Mouse (Mus musculus) limb, embryonic 13.5 days (tissue): Measurements from ENCODE around the gene Ptprm. TPM values are rescaled to one million over a fixed set of nuclear protein-coding genes. Genes with fewer than 3 reads are reported as not detected.

Source experiments
- ATAC-seq: fragments of 200-750 bp; cut with Nextera tagmentation; 2 replicates; pipeline ENCODE4 v1.8.0; 2017; ENCODE audit warnings: low read depth, moderate number of reproducible peaks, moderate TSS enrichment; ENCODE audit not compliant: low FRiP score
- H3K27ac ChIP-seq: fragments of 300-500 bp; sonication (generic); 2 replicates; pipeline ENCODE4 v1.5.1; 2015; ENCODE audit warnings: inconsistent platforms, mild to moderate bottlenecking, moderate library complexity
- H3K27me3 ChIP-seq: fragments of 300-500 bp; sonication (generic); 2 replicates; pipeline ENCODE4 v1.6.1; 2015; ENCODE audit warnings: mild to moderate bottlenecking, inconsistent platforms
- H3K36me3 ChIP-seq: fragments of 300-500 bp; sonication (generic); 2 replicates; pipeline ENCODE4 v1.6.1; 2015; ENCODE audit warnings: inconsistent platforms, mild to moderate bottlenecking, moderate library complexity
- H3K4me1 ChIP-seq: fragments of 300-500 bp; sonication (generic); 2 replicates; pipeline ENCODE4 v1.6.1; 2015; ENCODE audit warnings: inconsistent platforms
- H3K4me2 ChIP-seq: fragments of 300-500 bp; sonication (generic); replicated peaks from 2 replicates; pipeline ENCODE4 v1.6.1; 2015; ENCODE audit warnings: inconsistent platforms, mild to moderate bottlenecking, moderate library complexity
- H3K4me3 ChIP-seq: fragments of 300-500 bp; sonication (generic); 2 replicates; pipeline ENCODE4 v1.5.1; 2015; ENCODE audit warnings: moderate library complexity, mild to moderate bottlenecking, inconsistent platforms
- H3K9ac ChIP-seq: fragments of 300-500 bp; sonication (generic); 2 replicates; pipeline ENCODE4 v1.6.1; 2015; ENCODE audit warnings: mild to moderate bottlenecking, inconsistent platforms
- H3K9me3 ChIP-seq: fragments of 300-500 bp; sonication (generic); 2 replicates; pipeline ENCODE4 v1.6.1; 2016; ENCODE audit warnings: inconsistent platforms
- WGBS: fragments of 180-500 bp; shearing (Covaris S2); methylation state at CpG from one replicate; pipeline ENCODE4 v1.1.7; 2015; 5-methylcytosine and 5-hydroxymethylcytosine counted together
- polyA plus RNA-seq: library from polyadenylated mRNA; unstranded; fragments of >200 nt; fragmentation: Nextera tagmentation; extraction: Ambion mirVana; gene quantifications from 2 replicates; pipeline ENCODE4 v1.2.1, GENCODE M21; 2015

Gene Ptprm
- polyA plus RNA-seq, 1 experiment from 2014 or later = 14.9 TPM

DNA sequence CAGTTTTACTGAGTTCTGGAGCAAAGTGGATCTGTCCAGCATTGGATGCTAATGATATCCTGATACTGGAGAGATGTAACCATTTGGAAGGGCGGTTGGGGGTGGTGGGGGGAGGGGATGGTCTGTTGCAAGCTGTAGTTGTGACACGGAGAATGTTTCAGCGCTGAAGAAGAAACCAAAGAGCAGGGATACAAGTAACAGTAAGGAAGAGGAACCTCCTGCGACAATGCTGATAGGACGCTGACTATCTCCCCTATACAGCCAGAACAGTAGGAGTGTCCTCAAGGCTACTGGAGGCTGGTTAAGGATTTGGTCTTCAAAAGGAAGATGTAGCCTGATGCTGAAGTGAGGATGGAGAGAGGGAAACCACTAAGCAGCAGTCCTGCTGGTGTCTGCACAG is 160.5 kb downstream of the Ptprm start:
- ATAC-seq = no peak
- Histone ChIP-seq H3K4me3 (no peak overlapping the region), H3K36me3 (no peaks in the 10 kb centered on the region), H3K4me2 (no peak overlapping the region), H3K27me3 (no peaks in the 10 kb centered on the region), H3K4me1 (peaks cover 14% of the 10 kb centered on the region), H3K9me3 (no peaks in the 10 kb centered on the region), H3K9ac (no peak overlapping the region), H3K27ac (no peak overlapping the region)
- 68% methylated on average over 5 of the region's 5 CpGs for WGBS

DNA sequence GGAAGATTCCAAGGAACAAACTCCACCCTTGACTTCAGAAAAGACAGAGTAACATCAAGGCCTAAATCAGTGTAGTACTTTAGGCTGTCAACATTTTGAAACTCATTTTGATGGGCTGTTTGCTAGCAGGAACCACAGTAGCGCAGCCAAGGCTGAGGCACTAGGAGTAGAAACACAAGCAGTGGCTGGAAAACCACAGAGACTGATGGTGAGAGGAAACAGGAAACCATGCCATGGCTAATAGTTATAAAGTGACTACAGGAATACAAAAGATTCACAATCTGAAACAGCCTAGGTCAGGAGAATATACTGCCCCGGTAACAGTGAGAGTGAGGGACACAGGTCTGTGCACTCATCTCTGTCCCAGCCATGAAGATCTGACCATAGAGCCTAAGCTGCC is 165.7 kb downstream of the Ptprm start:
- ATAC-seq = no peak
- no peak overlapping the region for H3K4me2 ChIP-seq
- no peak overlapping the region for H3K27ac ChIP-seq
- no peaks in the 10 kb centered on the region for H3K27me3 ChIP-seq
- no peak overlapping the region for H3K9ac ChIP-seq
- no peaks in the 10 kb centered on the region for H3K9me3 ChIP-seq
- 83% methylated on average over 2 of the region's 2 CpGs for WGBS
- H3K36me3 ChIP-seq = no peaks in the 10 kb centered on the region
- H3K4me1 ChIP-seq = 0 out of 2 replicates have a peak, but pooled peaks cover 4% of the 10 kb centered on the region
- H3K4me3 ChIP-seq = no peak overlapping the region

DNA sequence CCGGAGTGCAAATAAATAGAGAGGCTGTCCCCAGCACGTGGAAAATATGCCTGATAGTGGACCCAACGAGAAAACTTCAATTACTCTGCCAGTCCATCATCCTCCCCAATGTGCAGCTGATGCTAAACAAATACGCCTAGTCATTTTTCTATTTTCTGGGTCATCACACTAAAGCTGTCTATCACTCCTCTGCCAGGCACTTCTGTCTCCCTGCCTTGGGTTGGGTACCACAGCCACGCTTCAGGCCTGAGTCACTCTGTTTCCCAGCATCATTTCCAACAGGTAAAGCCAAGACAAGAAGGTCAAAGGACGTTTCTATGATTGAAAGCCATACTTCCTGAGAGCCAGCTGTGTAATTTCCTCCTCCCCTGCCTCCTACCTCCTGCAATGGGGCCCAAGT is 167.4 kb downstream of the Ptprm start:
- H3K4me3 ChIP-seq = no peak overlapping the region
- no peaks in the 10 kb centered on the region for H3K9me3 ChIP-seq
- H3K27ac ChIP-seq = no peak overlapping the region
- H3K4me1 ChIP-seq = 0 out of 2 replicates have a peak, but pooled peaks cover 4% of the 10 kb centered on the region
- no peak overlapping the region for H3K9ac ChIP-seq
- no peaks in the 10 kb centered on the region for H3K36me3 ChIP-seq
- ATAC-seq = no peak
- no peaks in the 10 kb centered on the region for H3K27me3 ChIP-seq
- 69% methylated on average over 6 of the region's 6 CpGs for WGBS
- H3K4me2 ChIP-seq = no peak overlapping the region

DNA sequence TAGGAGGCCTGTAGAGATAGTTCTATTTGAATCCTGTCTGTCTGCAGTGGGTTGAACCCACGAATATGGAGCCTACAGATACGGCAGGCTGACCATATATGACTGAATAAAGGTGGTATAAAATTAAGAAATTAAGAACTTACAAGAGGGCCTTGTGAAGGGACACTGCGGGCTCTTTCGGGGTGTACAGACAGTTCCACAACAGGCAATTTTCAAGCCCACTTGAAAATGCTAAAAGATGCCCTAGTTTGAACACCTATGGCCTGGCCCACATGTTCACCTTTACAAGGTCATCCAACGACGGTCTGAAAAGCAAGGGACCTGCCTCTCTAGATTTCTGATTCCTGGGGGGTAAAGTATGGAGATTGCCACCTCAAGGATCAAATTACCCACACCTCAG is 168.3 kb downstream of the Ptprm start:
- H3K9ac ChIP-seq = no peak overlapping the region

DNA sequence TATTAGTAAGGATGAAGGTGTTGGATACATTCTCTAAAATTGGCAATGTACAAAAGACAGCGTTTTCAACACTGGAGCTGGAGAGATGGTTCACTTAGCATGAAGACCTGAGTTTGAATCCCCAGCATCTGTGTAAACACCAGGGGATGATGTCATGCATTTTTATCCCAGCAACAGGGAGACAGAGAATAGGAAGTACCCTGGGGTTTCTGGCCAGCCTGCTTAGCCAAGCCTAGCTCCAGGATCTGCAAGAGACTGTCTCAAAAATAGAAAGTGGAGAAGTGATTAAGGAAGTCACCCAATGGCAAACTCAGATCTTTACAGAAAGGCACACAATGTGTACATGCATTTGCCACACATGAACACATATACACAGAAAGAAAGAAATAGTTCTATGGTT is 174.8 kb downstream of the Ptprm start:
- Histone ChIP-seq H3K4me2 (no peak overlapping the region), H3K9me3 (no peaks in the 10 kb centered on the region), H3K36me3 (no peaks in the 10 kb centered on the region), H3K4me1 (peaks cover 4% of the 10 kb centered on the region; the same call in 1 of the 2 replicates), H3K4me3 (no peak overlapping the region), H3K27me3 (no peaks in the 10 kb centered on the region), H3K9ac (no peak overlapping the region), H3K27ac (no peak overlapping the region)
- no peak for ATAC-seq
- 98% methylated on average over 1 of the region's 1 CpGs for WGBS

More for the DNA sequence above, 168.3 kb downstream of the Ptprm start:
- no peaks in the 10 kb centered on the region for H3K9me3 ChIP-seq
- no peak overlapping the region for H3K4me2 ChIP-seq
- no peak for ATAC-seq
- 0 out of 2 replicates have a peak, but pooled peaks cover 4% of the 10 kb centered on the region for H3K4me1 ChIP-seq
- H3K27me3 ChIP-seq = no peaks in the 10 kb centered on the region
- no peaks in the 10 kb centered on the region for H3K36me3 ChIP-seq
- no peak overlapping the region for H3K27ac ChIP-seq
- 82% methylated on average over 6 of the region's 6 CpGs for WGBS
- no peak overlapping the region for H3K4me3 ChIP-seq

DNA sequence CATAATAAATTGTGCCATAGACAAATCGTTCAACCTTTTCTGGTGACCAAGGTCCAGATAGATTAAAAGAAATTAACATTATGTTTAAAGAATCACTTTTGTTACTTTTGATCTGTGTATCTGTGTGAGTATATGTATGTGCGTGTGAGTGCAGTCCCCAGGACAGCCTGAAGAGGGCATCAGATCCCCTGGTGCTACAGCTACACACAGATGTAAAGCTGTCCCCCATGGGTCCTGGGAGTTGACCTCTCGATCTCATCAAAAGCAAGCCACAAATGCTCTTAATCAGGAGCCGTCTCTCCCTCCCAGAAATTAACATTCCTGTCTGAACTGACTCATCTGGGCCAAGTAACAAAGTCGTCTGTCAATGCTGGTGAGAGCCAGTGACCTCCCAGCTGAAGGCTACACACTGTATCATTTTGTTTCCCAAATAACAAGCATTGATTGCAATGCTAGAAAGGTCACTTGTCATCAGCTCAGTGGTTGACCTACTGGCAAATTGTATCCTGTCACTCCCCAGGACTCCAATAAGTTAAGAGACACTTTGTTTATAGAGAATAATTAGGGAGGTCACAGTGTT is 175.5 kb downstream of the Ptprm start:
- H3K27ac ChIP-seq = no peak overlapping the region
- H3K4me3 ChIP-seq = no peak overlapping the region
- H3K9ac ChIP-seq = no peak overlapping the region
- no peak for ATAC-seq
- no peaks in the 10 kb centered on the region for H3K9me3 ChIP-seq
- no peaks in the 10 kb centered on the region for H3K36me3 ChIP-seq
- 56% methylated on average over 5 of the region's 5 CpGs for WGBS
- no peaks in the 10 kb centered on the region for H3K27me3 ChIP-seq
- no peaks in the 10 kb centered on the region; the same call in 1 of the 2 replicates for H3K4me1 ChIP-seq
- no peak overlapping the region for H3K4me2 ChIP-seq

DNA sequence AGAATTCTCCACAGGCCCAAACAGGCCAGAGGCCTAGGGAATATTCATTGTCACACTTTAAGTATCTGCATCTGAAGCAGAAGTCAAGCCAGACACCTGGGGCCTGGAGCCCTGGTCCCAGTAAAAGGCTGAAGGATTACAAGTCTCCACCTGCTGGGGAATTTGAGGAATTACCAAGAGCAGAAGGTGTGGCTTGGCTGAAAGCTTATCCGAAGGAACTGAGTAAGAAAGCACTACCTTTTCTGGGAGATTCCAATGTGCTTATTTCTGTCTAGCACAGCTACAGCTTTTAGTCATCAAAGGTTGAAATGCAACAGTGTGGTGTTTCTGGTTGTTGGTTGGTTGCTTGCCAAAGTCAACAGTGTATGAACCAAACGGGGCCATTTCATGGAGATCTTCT is 178.4 kb downstream of the Ptprm start:
- no peaks in the 10 kb centered on the region for H3K9me3 ChIP-seq
- no peaks in the 10 kb centered on the region for H3K36me3 ChIP-seq
- no peaks in the 10 kb centered on the region for H3K27me3 ChIP-seq
- no peak overlapping the region for H3K4me2 ChIP-seq
- no peaks in the 10 kb centered on the region; the same call in 1 of the 2 replicates for H3K4me1 ChIP-seq
- no peak overlapping the region for H3K4me3 ChIP-seq
- 44% methylated on average over 2 of the region's 2 CpGs for WGBS
- no peak overlapping the region for H3K27ac ChIP-seq
- ATAC-seq = peak; percentile 59; the same call in 1 of the 2 replicates
- H3K9ac ChIP-seq = no peak overlapping the region

DNA sequence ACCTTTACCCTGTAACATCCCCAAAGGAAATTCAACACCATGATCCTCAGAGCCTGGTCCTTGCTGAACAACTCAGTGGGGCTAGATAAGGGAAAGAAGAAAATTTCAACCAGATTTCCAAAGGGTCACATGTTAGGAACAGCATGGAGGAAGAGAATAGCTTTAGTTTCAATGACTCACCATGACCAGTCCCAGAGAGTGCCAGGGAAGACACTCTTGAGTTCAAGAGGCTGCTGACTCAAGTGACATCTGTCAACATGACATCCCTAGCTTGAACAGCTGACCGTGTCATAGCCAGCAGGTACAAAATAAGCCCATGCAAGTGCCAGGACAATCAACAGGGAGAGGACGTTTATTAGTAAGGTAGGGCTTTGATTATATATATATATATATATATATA is 182.9 kb downstream of the Ptprm start:
- H3K9me3 ChIP-seq = no peaks in the 10 kb centered on the region
- no peaks in the 10 kb centered on the region for H3K36me3 ChIP-seq
- H3K27ac ChIP-seq = no peak overlapping the region
- no peak overlapping the region for H3K4me3 ChIP-seq
- ATAC-seq = no peak
- no peaks in the 10 kb centered on the region for H3K27me3 ChIP-seq
- 87% methylated on average over 2 of the region's 2 CpGs for WGBS
- no peak overlapping the region for H3K9ac ChIP-seq
- H3K4me1 ChIP-seq = no peaks in the 10 kb centered on the region; the same call in 1 of the 2 replicates
- H3K4me2 ChIP-seq = no peak overlapping the region

DNA sequence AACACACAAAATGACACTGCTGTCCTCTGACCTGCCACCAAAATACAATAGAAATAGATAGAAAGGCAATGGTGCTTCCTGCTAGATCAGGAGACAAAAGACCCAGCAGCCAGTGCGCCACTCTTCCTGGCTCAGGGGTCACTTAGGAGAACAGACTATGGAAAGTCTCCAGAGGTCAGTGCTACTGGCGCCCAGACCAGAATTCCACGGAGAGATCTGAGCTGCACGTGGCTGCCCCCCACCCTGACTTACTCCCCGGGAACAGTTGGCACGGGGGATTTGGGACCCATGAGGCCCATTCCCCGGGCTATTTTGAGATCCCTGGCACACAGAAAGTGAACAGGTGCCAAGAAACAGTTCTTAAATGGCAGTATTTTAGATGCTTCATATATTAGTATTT is 183.6 kb downstream of the Ptprm start:
- ATAC-seq = peak; percentile 28; the same call in 1 of the 2 replicates
- Histone ChIP-seq H3K4me3 (no peak overlapping the region), H3K27ac (no peak overlapping the region), H3K36me3 (no peaks in the 10 kb centered on the region), H3K27me3 (no peaks in the 10 kb centered on the region), H3K9ac (no peak overlapping the region), H3K9me3 (no peaks in the 10 kb centered on the region), H3K4me2 (no peak overlapping the region), H3K4me1 (no peaks in the 10 kb centered on the region; the same call in 1 of the 2 replicates)
- 80% methylated on average over 7 of the region's 7 CpGs for WGBS

DNA sequence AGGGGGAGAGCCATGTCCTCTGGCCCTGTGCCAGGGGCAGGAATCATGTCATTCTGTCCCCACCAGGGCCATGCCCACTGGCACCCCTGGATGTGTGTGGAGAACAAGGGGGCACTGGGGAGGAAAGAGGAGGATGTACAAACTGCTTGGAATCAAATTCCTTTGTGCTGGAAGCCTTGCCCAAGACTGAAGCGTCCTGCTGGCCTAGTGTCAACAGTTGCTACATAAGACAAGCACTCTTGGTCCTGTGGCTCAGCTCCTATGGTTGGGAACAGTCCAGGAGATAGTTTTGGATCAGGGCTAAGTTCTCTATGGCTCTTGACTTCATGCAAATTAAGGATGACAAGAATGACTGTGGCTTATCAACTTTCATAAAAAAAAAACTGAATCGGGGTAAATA is 188.4 kb downstream of the Ptprm start:
- ATAC-seq = no peak
- WGBS = 87% methylated on average over 2 of the region's 2 CpGs
- H3K36me3 ChIP-seq = no peaks in the 10 kb centered on the region
- H3K27me3 ChIP-seq = no peaks in the 10 kb centered on the region
- H3K27ac ChIP-seq = no peak overlapping the region
- H3K9ac ChIP-seq = no peak overlapping the region
- H3K4me3 ChIP-seq = no peak overlapping the region
- H3K4me1 ChIP-seq = no peaks in the 10 kb centered on the region
- H3K4me2 ChIP-seq = no peak overlapping the region
- H3K9me3 ChIP-seq = no peaks in the 10 kb centered on the region

DNA sequence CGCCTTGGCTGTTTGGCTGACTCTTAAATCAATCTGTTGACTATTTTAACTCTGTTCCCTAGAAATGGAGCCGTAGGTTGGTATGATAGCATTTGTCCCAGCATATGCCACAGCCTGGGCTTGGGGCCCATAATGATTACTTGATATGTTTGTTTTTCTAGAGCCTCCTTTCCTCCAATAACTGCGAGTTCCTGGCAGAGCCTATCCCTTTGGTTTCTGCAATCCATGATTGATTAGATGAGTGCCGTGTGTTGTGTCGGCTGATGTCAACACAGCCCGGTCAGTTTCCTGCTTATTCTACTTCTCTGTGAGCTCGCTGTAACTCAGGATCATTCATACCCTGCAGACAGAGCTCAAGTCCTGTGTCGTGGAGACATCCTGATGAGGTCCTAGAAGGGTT is 194.6 kb downstream of the Ptprm start:
- ATAC-seq = no peak
- 74% methylated on average over 8 of the region's 8 CpGs for WGBS
- Histone ChIP-seq H3K27ac (no peak overlapping the region), H3K36me3 (no peaks in the 10 kb centered on the region), H3K27me3 (no peaks in the 10 kb centered on the region), H3K4me2 (no peak overlapping the region), H3K9ac (no peak overlapping the region), H3K4me1 (0 out of 2 replicates have a peak, but pooled peaks cover 7% of the 10 kb centered on the region), H3K9me3 (no peaks in the 10 kb centered on the region), H3K4me3 (no peak overlapping the region)

DNA sequence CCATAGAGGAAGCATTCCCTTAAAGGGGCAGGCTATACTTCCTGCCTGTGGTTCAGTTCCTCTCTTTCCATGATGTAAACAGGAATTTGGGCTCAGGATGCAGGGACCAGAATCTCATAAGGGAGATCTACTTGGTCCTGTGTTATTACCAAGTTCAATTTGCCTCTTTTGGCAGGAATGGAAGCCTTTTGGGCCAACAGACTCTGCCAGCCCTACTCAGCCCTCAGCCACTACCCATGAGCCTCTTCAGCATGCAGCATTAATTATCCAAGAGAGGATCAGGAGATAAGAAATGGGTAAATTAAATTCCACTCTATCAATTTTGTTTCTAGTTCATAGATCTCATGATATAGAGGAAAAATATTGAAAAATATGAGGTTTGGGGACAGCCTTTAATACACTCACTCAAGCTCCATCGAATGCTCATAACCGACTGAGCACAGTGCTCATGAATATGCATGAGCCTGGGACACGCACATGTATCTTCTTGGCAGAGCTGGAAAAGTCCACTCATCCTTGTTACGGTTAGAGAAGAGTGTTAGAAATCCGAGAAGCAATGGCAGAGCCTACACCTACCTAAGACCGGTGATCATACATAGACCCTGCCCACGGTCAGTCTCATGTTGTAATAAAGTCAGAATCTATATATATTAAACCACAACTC is 197.0 kb downstream of the Ptprm start:
- no peaks in the 10 kb centered on the region for H3K36me3 ChIP-seq
- H3K9ac ChIP-seq = no peak overlapping the region
- H3K4me1 ChIP-seq = 0 out of 2 replicates have a peak, but pooled peaks cover 7% of the 10 kb centered on the region
- ATAC-seq = no peak
- H3K27me3 ChIP-seq = no peaks in the 10 kb centered on the region
- 92% methylated on average over 7 of the region's 7 CpGs for WGBS
- peak overlapping the region; percentile 10; the same call in 1 of the 2 replicates for H3K27ac ChIP-seq
- H3K4me3 ChIP-seq = no peak overlapping the region
- H3K9me3 ChIP-seq = no peaks in the 10 kb centered on the region
- no peak overlapping the region for H3K4me2 ChIP-seq
